Mouse (Mus musculus) stomach, embryonic 15.5 days (tissue): Measurements from ENCODE around the gene Ncam1. TPM values are rescaled to one million over a fixed set of nuclear protein-coding genes. Genes with fewer than 3 reads are reported as not detected.

Source experiments
- ATAC-seq: fragments of 200-750 bp; cut with Nextera tagmentation; 2 replicates; pipeline ENCODE4 v1.8.0; 2017; ENCODE audit warnings: low read depth, moderate number of reproducible peaks, moderate TSS enrichment; ENCODE audit not compliant: insufficient read depth, low FRiP score
- H3K27ac ChIP-seq: fragments of 300-500 bp; sonication (generic); 2 replicates; pipeline ENCODE4 v1.5.1; 2015; ENCODE audit warnings: mild to moderate bottlenecking, inconsistent platforms
- H3K27me3 ChIP-seq: fragments of 300-500 bp; sonication (generic); replicated peaks from 2 replicates; pipeline ENCODE4 v1.6.1; 2015; ENCODE audit warnings: inconsistent platforms
- H3K36me3 ChIP-seq: fragments of 300-500 bp; sonication (generic); 2 replicates; pipeline ENCODE4 v1.6.1; 2015; ENCODE audit warnings: inconsistent platforms
- H3K4me1 ChIP-seq: fragments of 300-500 bp; sonication (generic); 2 replicates; pipeline ENCODE4 v1.6.1; 2015; ENCODE audit warnings: inconsistent platforms
- H3K4me2 ChIP-seq: fragments of 300-500 bp; sonication (generic); 2 replicates; pipeline ENCODE4 v1.6.1; 2015; ENCODE audit warnings: mild to moderate bottlenecking, inconsistent platforms
- H3K4me3 ChIP-seq: fragments of 300-500 bp; sonication (generic); replicated peaks from 2 replicates; pipeline ENCODE4 v1.5.1; 2015; ENCODE audit warnings: inconsistent platforms
- H3K9ac ChIP-seq: fragments of 300-500 bp; sonication (generic); 2 replicates; pipeline ENCODE4 v1.6.1; 2015; ENCODE audit warnings: inconsistent platforms
- H3K9me3 ChIP-seq: fragments of 300-500 bp; sonication (generic); 2 replicates; pipeline ENCODE4 v1.6.1; 2016; ENCODE audit warnings: inconsistent platforms
- WGBS: fragments of 180-500 bp; shearing (Covaris S2); methylation state at CpG from one replicate; pipeline ENCODE4 v1.1.7; 2015; 5-methylcytosine and 5-hydroxymethylcytosine counted together
- polyA plus RNA-seq: library from polyadenylated mRNA; unstranded; fragments of >200 nt; fragmentation: Nextera tagmentation; extraction: Ambion mirVana; gene quantifications from 2 replicates; pipeline ENCODE4 v1.2.1, GENCODE M21; 2015

Ncam1 gene
- polyA plus RNA-seq, 1 experiment from 2014 or later = 95.4 TPM

DNA sequence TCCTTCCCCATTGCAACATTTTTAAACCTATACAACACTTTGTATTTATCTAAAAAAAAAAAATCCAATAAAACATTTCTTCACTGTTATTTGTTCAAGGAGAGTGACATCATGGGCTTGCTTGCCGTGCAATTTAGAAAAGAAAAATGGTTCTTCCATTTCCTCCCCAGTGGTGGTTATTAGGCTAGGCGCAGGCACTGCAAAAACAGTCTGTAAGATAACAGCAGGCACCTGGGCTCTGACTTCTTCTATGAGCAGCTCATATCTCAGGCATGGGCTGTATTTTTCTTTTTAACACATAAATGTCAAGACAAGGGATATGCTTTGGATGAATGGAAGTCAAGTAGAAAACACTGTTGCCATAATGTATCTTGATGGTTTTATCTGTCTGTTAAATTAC, 192.0 kb downstream of the Ncam1 start:
- Histone ChIP-seq H3K4me2 (no peak overlapping the region), H3K4me1 (0 out of 2 replicates have a peak, but pooled peaks cover 6% of the 10 kb centered on the region), H3K27ac (0 out of 2 replicates have a peak overlapping the region, but pooled peaks have one; percentile 57), H3K27me3 (no peaks in the 10 kb centered on the region), H3K4me3 (no peak overlapping the region), H3K9ac (no peak overlapping the region), H3K36me3 (no peaks in the 10 kb centered on the region), H3K9me3 (no peaks in the 10 kb centered on the region)
- no peak for ATAC-seq
- WGBS = 29% methylated on average over 2 of the region's 2 CpGs

DNA sequence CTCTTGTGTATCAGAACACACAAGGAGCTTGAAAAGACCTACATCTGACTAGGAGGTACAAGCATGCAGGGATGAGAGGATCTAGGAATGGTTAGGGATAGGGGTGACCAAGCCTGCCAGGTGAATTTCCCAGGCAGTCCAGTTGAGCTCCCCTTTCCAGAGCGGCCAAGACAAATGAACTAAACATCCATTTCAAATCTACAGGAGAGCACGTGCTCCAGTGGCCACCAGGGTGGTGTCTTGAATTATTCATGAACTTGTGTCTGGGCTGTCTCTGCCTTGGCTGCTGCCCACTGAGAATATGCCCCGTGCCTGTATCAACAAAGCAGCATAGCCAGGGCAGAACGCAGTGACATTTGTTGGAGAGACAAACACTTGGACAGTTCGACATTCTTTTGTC, 192.4 kb downstream of the Ncam1 start:
- no peaks in the 10 kb centered on the region for H3K36me3 ChIP-seq
- WGBS = 27% methylated on average over 5 of the region's 5 CpGs
- peak overlapping the region; percentile 57; the same call in 1 of the 2 replicates for H3K27ac ChIP-seq
- no peaks in the 10 kb centered on the region for H3K27me3 ChIP-seq
- ATAC-seq = no peak
- H3K9me3 ChIP-seq = no peaks in the 10 kb centered on the region
- 0 out of 2 replicates have a peak, but pooled peaks cover 6% of the 10 kb centered on the region for H3K4me1 ChIP-seq
- no peak overlapping the region for H3K9ac ChIP-seq
- no peak overlapping the region for H3K4me2 ChIP-seq
- H3K4me3 ChIP-seq = no peak overlapping the region

- no peaks in the 10 kb centered on the region for H3K27me3 ChIP-seq
- H3K36me3 ChIP-seq = no peaks in the 10 kb centered on the region
- no peak overlapping the region for H3K4me2 ChIP-seq
- H3K4me3 ChIP-seq = no peak overlapping the region
- H3K27ac ChIP-seq = peak overlapping the region; percentile 57; the same call in 1 of the 2 replicates
- H3K9ac ChIP-seq = no peak overlapping the region
- no peaks in the 10 kb centered on the region for H3K9me3 ChIP-seq
- H3K4me1 ChIP-seq = 0 out of 2 replicates have a peak, but pooled peaks cover 6% of the 10 kb centered on the region
- ATAC-seq = no peak
- 25% methylated on average over 4 of the region's 4 CpGs for WGBS
Observed at GRCm38 (mm10) chr9:49605791-49606190, 192.9 kb downstream of the Ncam1 start.

DNA sequence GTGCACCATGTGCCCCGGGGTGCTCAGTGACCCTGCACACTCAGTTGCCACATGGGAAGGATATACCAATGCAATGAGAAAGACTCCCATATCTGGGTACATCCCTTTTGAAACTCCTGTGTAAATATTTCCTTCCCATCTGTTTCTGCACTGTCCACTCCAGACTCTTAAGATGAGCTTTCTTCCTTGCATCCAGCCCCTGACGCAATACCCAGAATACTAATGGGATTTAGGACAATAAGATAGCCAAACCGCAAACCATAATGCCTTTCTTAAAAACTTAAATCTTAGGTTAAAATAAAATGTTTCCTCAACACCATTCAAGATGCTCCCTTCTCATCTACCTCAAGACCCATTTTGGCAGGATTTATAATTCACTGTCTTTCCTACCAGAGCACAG, 193.4 kb downstream of the Ncam1 start:
- WGBS = 83% methylated on average over 3 of the region's 3 CpGs
- H3K27ac ChIP-seq = no peak overlapping the region
- H3K9me3 ChIP-seq = no peaks in the 10 kb centered on the region

GRCm38 (mm10) chr9:49601215-49601614, 197.5 kb downstream of the Ncam1 start:
- no peaks in the 10 kb centered on the region for H3K27me3 ChIP-seq
- no peak overlapping the region for H3K9ac ChIP-seq
- 0 out of 2 replicates have a peak, but pooled peaks cover 3% of the 10 kb centered on the region for H3K4me1 ChIP-seq
- no peaks in the 10 kb centered on the region for H3K9me3 ChIP-seq
- ATAC-seq = no peak
- no peaks in the 10 kb centered on the region for H3K36me3 ChIP-seq
- H3K27ac ChIP-seq = no peak overlapping the region
- 80% methylated on average over 4 of the region's 4 CpGs for WGBS
- H3K4me3 ChIP-seq = no peak overlapping the region
- H3K4me2 ChIP-seq = no peak overlapping the region

More for the DNA sequence above, 193.4 kb downstream of the Ncam1 start:
- Histone ChIP-seq H3K36me3 (no peaks in the 10 kb centered on the region), H3K27me3 (no peaks in the 10 kb centered on the region), H3K4me3 (no peak overlapping the region), H3K9ac (no peak overlapping the region), H3K4me1 (0 out of 2 replicates have a peak, but pooled peaks cover 6% of the 10 kb centered on the region), H3K4me2 (no peak overlapping the region)
- ATAC-seq = no peak

GRCm38 (mm10) chr9:49595635-49596348, 202.9 kb downstream of the Ncam1 start:
- Histone ChIP-seq H3K9ac (no peak overlapping the region), H3K27me3 (no peaks in the 10 kb centered on the region), H3K36me3 (no peaks in the 10 kb centered on the region), H3K27ac (0 out of 2 replicates have a peak overlapping the region, but pooled peaks have one; percentile 16), H3K4me3 (no peak overlapping the region), H3K9me3 (no peaks in the 10 kb centered on the region), H3K4me2 (no peak overlapping the region), H3K4me1 (peaks cover 11% of the 10 kb centered on the region; the same call in 1 of the 2 replicates)
- WGBS = 56% methylated on average over 11 of the region's 11 CpGs
- ATAC-seq = no peak

GRCm38 (mm10) chr9:49594876-49595634, 203.7 kb downstream of the Ncam1 start:
- H3K9me3 ChIP-seq = no peaks in the 10 kb centered on the region
- H3K4me2 ChIP-seq = no peak overlapping the region
- no peaks in the 10 kb centered on the region for H3K27me3 ChIP-seq
- no peak overlapping the region for H3K9ac ChIP-seq
- H3K4me3 ChIP-seq = no peak overlapping the region
- H3K4me1 ChIP-seq = peaks cover 11% of the 10 kb centered on the region; the same call in 1 of the 2 replicates
- H3K27ac ChIP-seq = 0 out of 2 replicates have a peak overlapping the region, but pooled peaks have one; percentile 16
- H3K36me3 ChIP-seq = no peaks in the 10 kb centered on the region
- WGBS = 48% methylated on average over 7 of the region's 7 CpGs
- ATAC-seq = no peak

DNA sequence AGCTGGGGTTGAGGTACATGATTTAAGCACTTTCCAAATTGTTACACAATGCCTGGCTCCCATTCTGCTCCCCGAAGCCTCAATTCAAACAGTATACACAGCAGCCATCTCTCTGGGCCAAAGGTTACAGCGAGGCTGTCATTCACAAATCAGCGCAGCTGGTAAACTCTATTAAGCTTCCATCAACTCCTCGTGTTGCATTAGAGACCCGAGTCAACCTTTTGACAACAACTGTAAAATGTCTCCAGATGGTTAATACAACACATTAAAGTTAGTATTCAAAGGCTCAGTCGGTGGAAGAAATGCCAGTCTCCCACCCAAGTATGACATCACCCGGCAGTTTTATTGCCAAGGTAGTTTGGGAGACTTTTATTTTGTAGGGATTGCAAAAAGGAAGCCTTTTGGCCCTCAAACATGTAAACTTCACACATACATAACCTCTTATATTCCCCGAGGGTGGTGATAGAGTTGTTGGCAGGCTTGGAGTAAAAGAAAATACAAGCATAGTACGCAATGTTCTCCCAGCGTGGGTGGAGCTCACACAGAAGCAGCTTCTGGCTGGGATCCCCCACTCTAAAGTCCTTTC, 204.7 kb downstream of the Ncam1 start:
- H3K27me3 ChIP-seq = no peaks in the 10 kb centered on the region
- ATAC-seq = peak; percentile 39; the same call in 1 of the 2 replicates
- no peak overlapping the region for H3K27ac ChIP-seq
- WGBS = 36% methylated on average over 10 of the region's 10 CpGs
- H3K9me3 ChIP-seq = no peaks in the 10 kb centered on the region
- no peak overlapping the region for H3K9ac ChIP-seq
- peaks cover 11% of the 10 kb centered on the region; the same call in 1 of the 2 replicates for H3K4me1 ChIP-seq
- no peak overlapping the region for H3K4me3 ChIP-seq
- H3K4me2 ChIP-seq = no peak overlapping the region
- no peaks in the 10 kb centered on the region for H3K36me3 ChIP-seq

GRCm38 (mm10) chr9:49592006-49592405, 206.7 kb downstream of the Ncam1 start:
- H3K36me3 ChIP-seq = no peaks in the 10 kb centered on the region
- WGBS = 60% methylated on average over 2 of the region's 2 CpGs
- H3K9ac ChIP-seq = no peak overlapping the region
- no peaks in the 10 kb centered on the region for H3K27me3 ChIP-seq
- no peaks in the 10 kb centered on the region for H3K9me3 ChIP-seq
- H3K4me3 ChIP-seq = no peak overlapping the region
- no peak for ATAC-seq
- peaks cover 11% of the 10 kb centered on the region; the same call in 1 of the 2 replicates for H3K4me1 ChIP-seq
- no peak overlapping the region for H3K27ac ChIP-seq
- H3K4me2 ChIP-seq = no peak overlapping the region

GRCm38 (mm10) chr9:49590261-49590660, 208.5 kb downstream of the Ncam1 start:
- H3K36me3 ChIP-seq = no peaks in the 10 kb centered on the region
- 0 out of 2 replicates have a peak, but pooled peaks cover 6% of the 10 kb centered on the region for H3K4me1 ChIP-seq
- WGBS = 63% methylated on average over 4 of the region's 4 CpGs
- H3K9me3 ChIP-seq = no peaks in the 10 kb centered on the region
- H3K27me3 ChIP-seq = no peaks in the 10 kb centered on the region
- no peak overlapping the region for H3K4me2 ChIP-seq
- H3K27ac ChIP-seq = no peak overlapping the region
- H3K4me3 ChIP-seq = no peak overlapping the region
- ATAC-seq = no peak
- no peak overlapping the region for H3K9ac ChIP-seq

DNA sequence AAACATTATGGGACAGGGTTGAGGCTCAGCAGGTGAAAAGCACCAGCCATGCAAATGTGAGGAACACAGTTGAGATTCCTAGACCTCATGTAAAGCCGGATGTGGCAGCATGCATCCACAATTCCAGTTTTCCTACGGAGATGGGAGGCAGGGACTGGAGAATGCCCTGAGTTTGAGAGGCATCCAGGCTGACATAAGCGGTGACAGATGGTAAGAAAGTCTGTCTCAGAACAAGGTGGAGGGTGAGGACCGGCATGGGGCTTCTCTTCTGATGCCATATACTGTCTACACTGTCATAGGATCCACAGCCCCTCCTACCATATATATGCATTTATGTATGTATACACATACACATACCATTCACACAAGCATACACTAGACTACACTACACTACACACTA, 221.6 kb downstream of the Ncam1 start:
- H3K27ac ChIP-seq = no peak overlapping the region
- H3K4me1 ChIP-seq = 0 out of 2 replicates have a peak, but pooled peaks cover 4% of the 10 kb centered on the region
- no peaks in the 10 kb centered on the region for H3K36me3 ChIP-seq
- H3K27me3 ChIP-seq = no peaks in the 10 kb centered on the region
- ATAC-seq = no peak
- H3K9me3 ChIP-seq = no peaks in the 10 kb centered on the region
- H3K4me2 ChIP-seq = no peak overlapping the region
- no peak overlapping the region for H3K4me3 ChIP-seq
- H3K9ac ChIP-seq = no peak overlapping the region
- WGBS = 91% methylated on average over 4 of the region's 4 CpGs
